Mouse (Mus musculus) heart, adult 9 months (tissue): ENCODE data around the gene Bfsp2.

Experiments used
- DNase-seq, 2 experiments: peaks; one replicate each; pipeline ENCODE4 v3.0.0; 2022; ENCODE audit warnings: low spot score in 2 of 2

The Bfsp2 gene

DNA sequence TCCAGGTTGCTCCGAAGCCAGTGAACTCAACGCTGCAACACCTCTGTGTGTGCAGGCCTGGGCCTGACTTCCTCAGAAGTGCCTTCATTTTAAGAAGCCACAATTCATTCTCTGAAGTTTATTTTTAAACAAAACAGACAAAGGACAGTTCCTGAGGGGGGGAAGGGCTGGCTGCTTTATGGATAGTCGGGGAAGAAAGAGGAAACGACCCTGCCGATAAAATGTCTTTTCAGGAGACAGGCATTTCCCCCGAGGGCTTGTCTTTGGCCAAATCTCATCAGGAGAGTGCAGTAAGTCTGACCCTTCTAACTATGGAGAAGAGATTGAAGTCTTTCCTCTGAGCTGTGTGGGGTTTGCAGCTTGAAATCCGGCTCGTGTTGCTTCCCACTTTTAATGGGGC is 5.4 kb upstream of the Bfsp2 start:
- no peak for DNase-seq

DNA sequence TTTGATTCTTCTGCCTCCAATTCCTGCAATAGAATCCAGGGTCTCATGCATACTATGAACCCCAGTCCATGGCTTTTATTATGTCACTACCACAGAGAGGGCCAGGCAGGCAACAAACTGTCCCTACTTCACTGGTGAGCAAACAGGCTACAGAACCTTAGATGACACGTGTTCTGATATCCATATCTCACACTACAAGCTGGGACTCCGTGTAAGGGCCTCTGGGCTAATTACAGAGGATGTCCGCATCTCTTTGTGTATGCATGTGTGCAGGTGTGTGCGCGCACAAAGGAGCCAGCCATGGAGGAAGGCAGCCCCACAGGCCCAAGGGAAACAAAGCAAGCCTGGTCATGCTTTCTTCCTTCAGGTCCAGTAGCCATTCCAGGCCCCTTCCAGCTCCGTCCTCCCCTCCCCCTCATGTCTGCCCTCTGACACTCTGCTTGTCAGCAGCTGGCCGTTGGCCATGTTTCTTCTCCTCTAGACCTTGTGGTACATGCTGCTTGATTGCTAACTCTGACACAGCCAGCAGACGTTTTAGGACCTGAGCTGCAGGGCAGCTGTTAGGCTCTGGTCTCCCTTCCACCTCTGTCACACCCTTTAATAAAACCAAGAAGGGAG is 492 bp upstream of the Bfsp2 start:
- DNase-seq, result peak in 1 of 2 experiments; percentile 34

DNA sequence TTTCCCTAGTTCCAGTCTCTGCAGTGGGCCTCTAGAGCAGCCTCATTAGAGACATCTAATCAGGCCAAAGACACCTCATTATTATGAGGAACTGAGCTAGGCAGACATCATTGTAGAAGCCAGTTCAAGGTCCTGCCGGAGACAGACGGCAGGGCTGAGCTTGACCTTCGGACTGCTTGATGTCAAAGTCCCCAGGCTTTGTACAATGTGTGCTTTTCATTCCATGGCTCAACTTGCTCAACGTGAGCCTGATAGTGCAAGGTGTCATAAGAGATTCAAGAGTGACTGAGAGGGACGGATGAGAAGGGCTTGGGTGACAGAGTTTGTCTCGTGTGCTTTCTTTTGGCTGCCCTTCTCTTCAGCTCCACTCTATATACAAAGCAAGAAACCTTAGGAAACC is 4.8 kb downstream of the Bfsp2 start:
- DNase-seq, result no peak

DNA sequence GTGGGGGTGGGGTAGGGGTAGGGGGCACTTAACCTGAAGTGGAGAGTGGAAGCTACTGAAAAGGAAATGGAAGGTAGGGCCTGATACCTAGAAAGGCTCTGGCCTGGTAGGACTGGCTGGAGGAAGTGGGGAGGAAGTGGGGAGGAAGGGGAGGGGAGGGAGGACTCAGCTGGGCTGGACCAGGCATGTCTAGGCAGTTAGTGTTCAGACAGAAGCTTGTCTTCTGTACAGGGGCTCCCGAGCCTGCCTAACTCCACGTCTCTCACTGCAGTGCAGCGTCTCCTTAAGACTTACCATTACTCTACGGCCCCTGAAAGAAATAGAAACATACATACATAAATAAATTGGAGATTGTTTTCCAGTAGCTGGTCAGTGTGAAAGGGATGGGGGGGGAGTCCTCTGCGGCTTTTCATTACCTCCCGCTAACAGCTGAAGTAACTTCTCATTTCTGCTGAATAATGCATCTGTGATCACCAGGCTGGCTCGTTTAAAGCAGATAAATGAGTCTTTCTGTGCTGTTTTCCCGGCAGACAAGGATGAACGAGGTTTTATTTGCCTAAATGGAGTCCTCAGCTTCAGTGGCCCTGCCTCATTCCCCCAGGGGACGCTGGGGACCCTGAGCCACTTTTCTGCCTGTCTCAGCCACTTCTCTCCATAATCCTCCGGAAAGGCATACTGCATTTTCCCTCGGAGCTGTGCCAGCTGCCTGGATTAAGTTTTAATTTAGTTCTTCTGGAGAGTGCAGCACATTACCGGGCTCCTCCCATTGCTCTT is 6.1 kb downstream of the Bfsp2 start:
- DNase-seq, result no peak

DNA sequence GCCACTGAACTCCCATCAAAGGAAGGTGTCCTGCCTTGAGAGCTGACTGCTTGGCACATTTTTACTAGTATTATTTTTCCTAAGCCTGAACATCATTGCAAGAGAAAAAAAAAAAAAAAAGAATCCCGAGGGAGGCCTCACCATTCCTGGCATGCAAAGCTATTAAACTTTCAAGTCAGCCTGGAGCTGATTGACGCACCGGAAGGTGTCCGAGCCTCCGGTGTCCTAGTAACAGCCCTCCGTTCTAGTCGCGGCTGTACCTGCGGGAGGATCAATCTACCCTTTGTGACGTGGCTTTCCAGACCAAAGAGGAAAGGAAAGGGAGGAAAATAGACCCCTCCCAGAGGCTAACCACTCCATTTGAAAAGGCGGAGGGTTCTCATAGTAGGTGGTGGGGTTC is 8.4 kb downstream of the Bfsp2 start:
- no peak for DNase-seq

DNA sequence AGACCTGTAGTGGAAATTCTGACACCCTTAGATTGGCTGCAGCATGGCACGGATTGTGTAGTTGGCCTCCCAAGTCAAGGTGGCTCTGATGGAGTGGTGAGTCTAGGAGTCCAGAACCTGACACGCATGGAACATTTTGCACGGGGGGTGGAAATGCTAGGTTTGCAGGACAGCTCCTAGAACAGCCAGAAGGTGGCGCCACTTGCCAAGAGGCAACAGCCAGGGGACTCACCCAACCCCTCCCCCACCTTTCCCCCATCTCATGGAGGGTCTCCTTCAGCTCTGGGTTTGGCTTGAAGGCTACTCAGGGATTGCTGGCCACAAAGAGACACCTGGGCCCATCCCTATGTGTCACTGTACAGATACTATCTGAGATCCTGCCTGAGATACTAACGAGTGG is 10.7 kb downstream of the Bfsp2 start:
- no peak for DNase-seq

DNA sequence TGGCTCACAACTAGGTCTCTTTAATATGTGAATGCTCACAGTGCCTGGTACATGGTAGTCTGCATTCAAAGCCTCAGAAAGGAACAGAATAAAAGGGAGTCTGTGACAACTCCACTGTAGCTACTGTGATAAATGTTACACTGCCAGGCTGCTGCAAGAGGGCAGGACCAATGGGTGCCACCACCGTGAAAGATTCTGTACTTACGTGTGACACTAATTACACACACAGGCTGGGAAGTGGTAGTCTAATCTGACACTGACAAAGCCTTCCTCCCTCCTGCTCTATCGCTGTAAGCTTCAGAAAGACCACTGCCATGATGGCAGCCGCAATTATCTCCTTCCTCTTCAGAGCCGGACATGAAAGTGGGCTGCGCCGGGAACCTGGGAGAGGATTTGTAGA is 11.3 kb downstream of the Bfsp2 start:
- no peak for DNase-seq

DNA sequence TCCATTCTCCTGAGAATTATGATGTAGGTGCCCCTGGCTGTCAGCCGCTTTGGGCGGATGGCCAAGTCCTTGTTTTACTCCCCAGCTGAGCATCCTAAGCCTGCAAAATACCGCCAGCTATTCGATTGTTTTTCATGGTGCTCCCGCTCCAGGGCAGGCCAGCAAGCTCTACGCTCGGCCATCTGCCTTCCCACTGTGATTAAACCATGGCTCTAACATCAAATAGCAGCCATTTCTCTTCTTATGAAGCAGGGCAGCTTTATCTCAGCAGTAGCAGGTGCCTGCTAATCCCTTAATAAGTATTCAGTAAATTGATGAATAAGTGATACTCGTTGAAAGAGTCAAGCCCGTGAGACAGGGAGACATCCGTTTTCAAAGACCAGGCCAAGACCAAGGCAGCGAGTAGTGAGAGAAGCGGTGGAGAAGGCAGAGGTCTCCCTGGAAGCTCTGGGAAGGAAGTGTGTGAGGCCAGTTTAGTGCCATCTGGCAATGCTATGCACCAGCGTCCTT is 14.5 kb downstream of the Bfsp2 start:
- no peak for DNase-seq

DNA sequence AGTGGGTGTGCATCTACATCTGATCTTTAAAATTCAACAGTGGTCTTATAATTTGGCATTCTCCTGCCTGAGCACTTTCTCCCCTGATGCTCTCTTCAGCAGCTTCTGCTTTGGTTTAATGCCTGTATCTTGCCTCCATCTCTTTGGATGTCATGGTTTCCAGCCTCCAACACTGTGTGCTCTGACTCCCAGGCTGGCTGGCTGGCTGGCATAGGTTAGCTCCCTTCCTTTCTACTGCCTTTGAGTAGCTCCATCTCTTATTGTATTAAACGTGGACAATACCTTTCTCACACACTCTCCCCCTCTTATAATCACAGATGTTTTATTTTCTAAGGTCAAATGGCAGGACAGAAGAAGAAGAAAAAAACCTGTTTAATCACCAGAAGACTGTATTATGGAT is 14.9 kb downstream of the Bfsp2 start:
- DNase-seq, result no peak

DNA sequence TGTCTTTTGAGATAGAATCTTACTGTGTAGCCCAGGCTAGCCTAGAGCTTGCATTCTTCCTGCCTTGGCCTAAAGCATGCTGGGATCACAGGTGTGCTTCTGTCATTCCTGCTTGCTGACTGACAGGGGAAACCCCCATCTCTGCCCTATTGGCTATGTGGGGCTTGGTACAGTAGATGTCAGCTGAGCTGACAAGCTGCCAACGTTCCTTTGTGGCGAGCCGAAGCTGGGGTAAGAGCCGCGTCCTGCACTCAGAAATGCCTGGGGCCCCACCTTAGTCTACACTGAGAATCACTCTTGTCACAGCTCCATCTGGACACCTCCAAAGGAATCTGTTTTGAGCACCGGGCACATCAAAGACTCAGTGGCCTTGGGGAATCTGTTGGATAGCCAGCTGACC is 16.4 kb downstream of the Bfsp2 start:
- no peak for DNase-seq

DNA sequence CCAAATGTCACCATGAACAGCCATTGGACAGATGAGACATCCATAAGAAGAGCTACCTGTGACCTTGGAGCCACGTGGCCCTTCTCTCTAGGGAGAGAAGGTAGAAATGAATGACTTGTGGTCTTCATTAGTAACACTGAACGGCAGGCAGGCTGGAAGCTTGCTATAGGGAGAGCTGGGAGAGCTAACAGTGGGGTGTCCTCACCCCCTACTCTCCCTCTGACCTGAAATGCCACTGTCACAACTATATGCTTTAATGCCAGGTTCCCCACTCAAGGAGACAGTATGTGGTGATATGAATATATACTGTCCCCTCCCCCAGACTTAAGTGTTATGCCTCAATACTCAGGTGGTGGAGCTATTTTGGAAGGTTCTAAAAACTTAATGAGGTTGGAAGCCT is 20.4 kb downstream of the Bfsp2 start:
- no peak for DNase-seq

DNA sequence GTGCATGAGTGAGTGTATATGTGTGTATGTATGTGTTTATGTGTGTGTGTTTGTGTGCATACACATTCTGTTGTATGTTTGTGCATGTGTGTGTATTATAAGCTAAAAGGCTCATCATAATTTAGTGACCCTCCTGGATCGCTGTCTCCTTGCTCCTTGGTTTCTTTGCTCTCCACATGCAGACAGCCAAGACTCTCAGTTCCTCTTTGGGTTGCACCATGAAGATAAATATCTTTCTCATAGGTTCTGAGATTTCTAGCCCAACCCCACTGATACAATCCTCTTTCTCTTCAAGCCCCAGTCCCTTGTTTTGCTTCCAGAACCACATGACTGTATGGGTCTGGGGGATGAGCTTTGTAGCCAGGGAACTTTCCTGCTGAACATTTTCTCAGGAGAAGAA is 20.9 kb downstream of the Bfsp2 start:
- DNase-seq, result no peak

DNA sequence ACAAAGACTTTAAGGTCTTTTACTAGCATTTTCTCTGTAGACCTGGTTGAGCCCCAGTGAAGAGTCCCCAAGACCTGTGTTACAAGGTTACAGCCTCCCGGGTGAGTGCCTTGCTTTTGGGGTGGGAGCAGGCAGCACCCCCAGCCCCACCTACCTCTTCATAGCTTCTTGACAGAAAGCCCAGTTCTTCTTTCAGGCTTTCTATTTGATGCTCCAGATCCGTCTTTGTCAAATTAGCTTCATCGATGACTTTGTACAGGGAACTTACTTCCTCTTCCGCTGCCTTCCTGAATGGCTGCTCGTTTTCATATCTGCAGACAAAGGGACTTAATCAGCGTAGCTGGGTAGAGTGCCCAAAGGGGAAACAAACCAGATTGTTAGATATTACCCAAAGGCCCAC is 30.6 kb downstream of the Bfsp2 start:
- DNase-seq, result no peak

DNA sequence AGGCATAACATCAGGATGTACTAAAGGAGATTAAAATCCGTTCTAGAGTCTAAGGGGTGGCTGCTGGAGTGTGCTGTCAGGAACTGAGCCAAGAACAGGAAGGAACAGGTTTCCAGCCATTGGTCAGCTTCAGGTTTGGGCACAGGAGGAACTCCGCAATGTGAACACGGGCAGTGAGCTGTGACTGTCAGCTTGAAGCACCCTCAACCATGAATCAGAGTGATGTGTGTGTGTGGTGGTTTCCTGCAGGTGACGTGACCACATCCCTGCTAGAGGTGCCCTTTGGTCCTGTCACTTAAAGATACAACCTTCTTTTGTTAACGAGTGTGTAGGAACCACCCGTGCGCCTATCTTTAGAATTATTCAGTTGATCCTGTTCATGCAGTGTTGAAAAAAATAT is 31.1 kb downstream of the Bfsp2 start:
- DNase-seq, result no peak

DNA sequence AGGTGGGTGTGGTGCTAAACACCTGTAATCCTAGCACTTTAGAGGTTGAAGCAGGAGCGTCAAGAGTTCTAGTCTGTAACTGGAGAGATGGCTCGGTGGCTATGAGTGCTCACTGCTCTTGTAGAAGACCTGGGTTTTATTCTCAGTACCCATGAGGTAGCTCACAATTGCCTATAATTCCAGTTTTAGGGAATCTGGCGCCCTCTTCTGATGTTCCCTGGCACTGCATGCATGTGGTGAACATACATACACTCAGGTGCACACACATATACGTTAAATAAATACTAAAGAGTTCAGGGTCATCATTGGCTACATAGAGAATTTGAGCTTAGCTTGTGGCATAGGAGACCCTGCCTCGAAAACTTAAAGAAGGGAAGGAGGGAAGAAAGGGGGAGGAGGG is 35.6 kb downstream of the Bfsp2 start:
- no peak for DNase-seq

DNA sequence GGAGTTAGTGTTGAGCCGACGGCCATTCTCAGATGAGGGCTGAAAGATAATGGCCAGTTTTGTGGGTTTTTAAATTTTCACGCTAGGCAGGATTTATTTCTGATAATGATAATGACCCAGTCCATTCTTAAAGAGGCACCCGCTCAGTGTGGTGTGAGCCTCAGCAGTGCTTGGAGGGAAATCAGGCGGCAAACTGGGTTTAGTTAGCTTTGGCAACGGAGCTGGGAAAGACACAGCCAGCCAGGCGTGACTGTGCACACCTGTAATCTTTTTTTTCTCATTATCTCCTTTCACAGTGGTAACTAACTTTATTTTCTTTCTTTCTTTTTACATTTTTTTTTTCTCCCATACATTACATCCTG is 36.4 kb downstream of the Bfsp2 start:
- no peak for DNase-seq

DNA sequence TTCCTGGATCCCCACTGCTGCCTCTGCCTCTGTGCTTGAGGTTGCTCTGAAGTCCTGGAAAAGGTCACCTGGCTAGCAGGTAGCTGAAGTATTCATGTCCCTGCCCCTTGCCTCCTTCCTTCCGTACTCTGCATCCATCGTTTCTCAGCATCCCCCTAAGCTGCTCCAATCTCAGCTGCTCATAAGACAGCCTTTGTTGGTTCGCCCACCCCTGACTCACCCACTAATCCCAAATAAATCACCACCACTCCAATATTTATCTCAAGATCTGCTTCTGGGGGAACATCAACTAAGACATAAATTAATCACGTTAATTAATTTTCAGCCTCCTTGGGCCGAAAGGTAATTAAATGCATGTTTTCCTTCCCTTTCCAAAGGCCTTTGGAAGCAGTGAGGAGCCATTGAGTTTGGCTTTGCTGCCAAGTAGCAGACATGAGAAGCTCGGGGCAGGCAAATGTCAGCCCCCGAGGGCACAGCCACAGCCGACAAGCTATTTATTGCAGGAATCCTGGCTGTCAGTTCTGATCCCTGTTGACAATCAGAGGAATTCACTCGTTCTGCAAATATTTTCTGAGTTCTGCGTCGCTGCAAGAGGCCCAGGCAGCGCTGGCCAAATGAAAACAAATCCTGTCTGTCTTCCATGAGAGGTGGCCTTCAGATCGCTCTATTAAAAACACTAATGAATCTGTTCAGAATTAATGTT is 36.9 kb downstream of the Bfsp2 start:
- no peak for DNase-seq

DNA sequence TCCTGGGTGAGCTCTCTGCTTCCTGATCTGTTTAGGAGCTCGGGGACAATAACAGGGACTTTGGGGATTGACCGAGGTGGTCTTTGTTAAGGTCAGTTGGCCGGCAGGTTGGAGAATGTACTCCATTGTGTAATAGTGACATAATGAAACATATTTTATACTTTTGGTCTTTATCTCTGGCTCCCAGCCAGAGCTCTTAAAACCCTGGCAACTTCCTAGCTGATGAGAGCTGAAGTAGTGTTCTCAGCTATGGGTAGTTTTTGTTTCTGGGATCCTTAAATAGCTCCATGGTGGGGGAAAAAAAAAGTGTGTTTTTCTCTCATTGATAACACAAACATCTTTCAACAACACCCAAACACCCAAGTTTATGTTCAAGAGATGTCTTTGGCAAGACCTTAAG is 39.6 kb downstream of the Bfsp2 start:
- DNase-seq, result no peak

DNA sequence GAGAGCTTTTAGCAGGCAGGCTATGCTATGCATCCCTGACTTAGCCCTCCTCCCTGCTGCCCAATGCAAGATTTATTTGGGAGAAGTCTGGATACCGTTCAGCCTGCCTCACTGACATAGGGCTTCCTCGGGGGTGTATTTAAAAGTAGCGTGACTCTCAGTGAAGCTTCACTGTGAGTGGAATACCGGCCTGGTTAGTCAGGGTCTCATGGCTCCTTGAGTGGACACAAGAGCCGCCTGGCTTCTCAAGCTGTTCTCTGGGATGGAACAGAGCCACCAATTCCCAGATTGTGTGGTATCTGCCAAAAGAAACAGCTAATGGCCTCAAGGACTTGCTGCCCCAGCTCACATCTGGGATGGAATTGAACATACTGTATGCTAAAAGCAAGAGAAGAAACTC is 43.1 kb downstream of the Bfsp2 start:
- peak in 1 of 2 experiments; percentile 19 for DNase-seq

DNA sequence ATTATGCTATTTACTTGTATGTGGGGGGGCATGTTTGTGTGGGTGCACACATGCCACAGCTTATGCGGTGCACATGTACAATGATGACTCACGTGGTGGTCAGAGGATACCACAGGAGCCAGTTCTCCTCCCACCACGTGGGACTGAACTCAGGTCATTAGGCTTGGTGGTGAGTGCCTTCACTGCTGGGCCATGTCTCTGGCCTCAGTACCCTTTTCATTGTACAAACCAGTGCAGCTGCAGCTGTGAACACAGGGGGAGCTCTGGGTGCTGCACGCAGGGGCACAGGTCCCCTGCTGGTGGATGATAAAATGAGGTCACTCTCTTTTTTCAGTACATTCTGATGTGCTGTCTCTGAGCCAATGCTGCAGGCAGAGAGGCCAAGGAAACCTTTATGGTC is 46.1 kb downstream of the Bfsp2 start:
- no peak for DNase-seq

DNA sequence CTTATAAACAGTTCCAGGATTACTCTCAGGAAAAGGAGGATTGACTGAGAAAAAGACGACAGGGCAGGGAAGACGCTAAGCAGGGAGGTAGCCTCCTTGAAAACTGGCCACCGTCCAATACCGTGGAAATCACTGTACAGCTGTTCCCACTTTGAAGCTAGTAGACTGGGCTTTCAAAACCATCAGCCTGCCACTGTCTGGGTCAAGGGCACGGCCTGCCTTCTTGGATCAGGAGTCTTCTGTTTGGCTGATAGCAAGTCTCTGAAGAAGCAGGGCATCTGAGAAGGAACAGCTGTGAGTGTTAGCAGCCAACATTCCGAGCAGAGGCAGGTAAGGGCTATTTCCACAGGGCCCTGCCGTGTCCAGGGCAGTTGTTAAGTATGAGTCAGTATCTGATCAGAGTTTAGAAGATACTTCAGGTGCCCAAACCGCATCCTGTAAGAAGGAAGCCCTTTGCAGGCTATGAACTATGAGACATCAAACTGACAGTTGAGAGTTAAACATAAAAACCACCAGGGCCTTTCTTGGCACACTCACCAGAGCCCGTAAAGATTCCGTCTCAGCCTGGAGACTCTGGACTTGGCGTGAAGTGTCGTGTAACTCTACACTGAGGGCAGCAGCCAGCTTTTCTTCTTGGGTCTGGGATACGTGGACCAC is 48.0 kb downstream of the Bfsp2 start:
- peak in 1 of 2 experiments; percentile 18 for DNase-seq

DNA sequence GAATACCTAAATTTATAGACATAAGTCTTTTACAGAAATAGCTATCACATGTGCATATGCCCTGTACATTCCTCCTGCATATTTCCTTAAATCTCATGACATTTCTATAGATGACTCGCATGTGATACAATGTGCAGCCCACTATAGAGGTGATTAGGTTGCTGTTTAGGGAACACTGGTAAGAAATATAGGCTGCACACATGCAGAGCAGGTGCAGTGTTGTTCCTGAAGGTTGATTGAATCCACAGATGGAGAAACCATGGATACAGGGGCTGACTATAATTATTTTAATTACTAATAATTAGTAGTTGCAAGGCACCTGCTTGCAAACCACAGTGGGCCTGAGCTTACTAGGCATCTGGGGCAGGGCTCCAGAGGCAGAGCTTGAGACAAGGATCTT is 48.5 kb downstream of the Bfsp2 start:
- no peak for DNase-seq
